Comparison of ENCODE assay signal across 27 mouse cellular contexts in the genomic region with DNA sequence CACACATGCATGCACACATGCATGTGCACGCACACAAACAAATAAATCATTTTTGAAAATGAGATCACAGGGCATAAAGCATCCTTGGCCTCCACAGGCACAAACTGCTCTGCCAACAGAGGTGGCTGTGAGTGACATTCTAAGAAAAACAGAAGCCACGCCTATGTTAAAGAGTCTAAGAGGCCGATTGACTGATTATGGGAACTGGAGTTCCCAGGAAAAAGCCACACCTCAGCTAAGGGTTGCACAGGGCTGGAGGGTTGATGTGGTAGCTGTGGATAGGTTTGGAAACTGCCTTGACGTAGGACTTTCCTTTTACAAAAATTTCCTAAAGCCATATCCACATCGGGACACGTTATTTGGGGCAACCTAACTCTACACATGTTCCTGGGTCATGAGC. TPM values are rescaled to one million over a fixed set of nuclear protein-coding genes. Genes with fewer than 3 reads are reported as not detected.
DNase-seq lines count a peak whose midpoint lies in the region; ATAC-seq and TF ChIP-seq lines count a peak whose summit lies in the region.
"Had no signal": no experiment of that assay in that cellular context is flagged by ENCODE, and none has a peak within 500 bp of the region (broad histone marks: within the 10 kb centered on the region; RNA-seq: fewer than 3 reads in every experiment).

No protein-coding gene starts in this region.

- H3K27ac ChIP-seq in liver, postnatal 0 days (ENCODE audit: low read depth) = no peak overlapping the region
- no peak overlapping the region for H3K27ac ChIP-seq in liver, embryonic 11.5 days (ENCODE audit: low read depth, low read length)
- H3K27ac ChIP-seq in liver, embryonic 15.5 days (replicated peaks) = 0 out of 2 replicates have a peak overlapping the region, but pooled peaks have one; percentile 2
- no peak overlapping the region for H3K27ac ChIP-seq in kidney, embryonic 16.5 days (ENCODE audit: low read length)
- H3K27ac ChIP-seq in midbrain, embryonic 15.5 days = no peak overlapping the region
- H3K27ac ChIP-seq: embryonic facial prominence, embryonic 15.5 days; forebrain, embryonic 10.5 days; gastrocnemius, adult 2 months; heart, embryonic 13.5 days; hindbrain, embryonic 15.5 days had no signal

- H3K4me1 ChIP-seq in liver, postnatal 0 days (ENCODE audit: insufficient read depth) = no peaks in the 10 kb centered on the region
- peaks cover 4% of the 10 kb centered on the region for H3K4me1 ChIP-seq in liver, embryonic 11.5 days (replicated peaks; ENCODE audit: control insufficient read depth, insufficient read depth, low read length)
- H3K4me1 ChIP-seq in liver, embryonic 15.5 days (replicated peaks) = peaks cover 20% of the 10 kb centered on the region
- H3K4me1 ChIP-seq in kidney, embryonic 16.5 days (ENCODE audit: insufficient read depth, low read length) = no peaks in the 10 kb centered on the region
- H3K4me1 ChIP-seq in midbrain, embryonic 15.5 days = no peaks in the 10 kb centered on the region
- H3K4me1 ChIP-seq: embryonic facial prominence, embryonic 15.5 days; forebrain, embryonic 10.5 days; heart, embryonic 13.5 days; hindbrain, embryonic 15.5 days had no signal

- no peak for TF ChIP-seq EP300 in liver, postnatal 0 days (IDR thresholded peaks at IDR 0.05; ENCODE audit: low read depth)

- peak; percentile 53 for DNase-seq in liver
- no peak for DNase-seq in liver, postnatal 0 days
- DNase-seq in liver, embryonic 11.5 days (ENCODE audit: low spot score) = no peak
- no peak for DNase-seq in cerebellum, postnatal 10 days
- no peak for DNase-seq in layer of hippocampus, adult 9-10 months (ENCODE audit: low spot score)
- DNase-seq: adrenal gland, postnatal 10 days; cerebellum, adult 2 months; cerebellum, postnatal 14 days; embryo, embryonic 11 days; gastrocnemius, adult 2 months; gastrocnemius, postnatal 25 days; heart, adult 11 months; heart, postnatal 36 days had no signal

- no peak overlapping the region for H3K4me2 ChIP-seq in liver, postnatal 0 days (ENCODE audit: low read depth, low read length)
- H3K4me2 ChIP-seq in liver, embryonic 11.5 days = peak overlapping the region; percentile 33
- H3K4me2 ChIP-seq in liver, embryonic 15.5 days = no peak overlapping the region
- no peak overlapping the region for H3K4me2 ChIP-seq in kidney, embryonic 16.5 days (replicated peaks; ENCODE audit: low read depth, low read length)
- no peak overlapping the region for H3K4me2 ChIP-seq in midbrain, embryonic 15.5 days
- H3K4me2 ChIP-seq: embryonic facial prominence, embryonic 15.5 days; heart, embryonic 13.5 days; hindbrain, embryonic 15.5 days had no signal

- H3K9ac ChIP-seq in liver, postnatal 0 days (replicated peaks) = no peak overlapping the region
- H3K9ac ChIP-seq in liver, embryonic 11.5 days (ENCODE audit: low read depth, low read length) = no peak overlapping the region
- H3K9ac ChIP-seq in liver, embryonic 15.5 days = no peak overlapping the region
- no peak overlapping the region for H3K9ac ChIP-seq in kidney, embryonic 16.5 days (replicated peaks; ENCODE audit: low read length)
- no peak overlapping the region for H3K9ac ChIP-seq in midbrain, embryonic 15.5 days
- H3K9ac ChIP-seq: embryonic facial prominence, embryonic 15.5 days; heart, embryonic 13.5 days; hindbrain, embryonic 15.5 days had no signal

- WGBS in liver, postnatal 0 days (ENCODE audit: insufficient replicate concordance) = 66% methylated on average over 6 of the region's 6 CpGs
- 66% methylated on average over 6 of the region's 6 CpGs for WGBS in liver, embryonic 11.5 days
- 54% methylated on average over 6 of the region's 6 CpGs for WGBS in liver, embryonic 15.5 days (ENCODE audit: insufficient replicate concordance)
- 76% methylated on average over 6 of the region's 6 CpGs for WGBS in kidney, embryonic 16.5 days
- 86% methylated on average over 6 of the region's 6 CpGs for WGBS in midbrain, embryonic 15.5 days

- peaks cover 10% of the 10 kb centered on the region; the same call in 1 of the 2 replicates for H3K27me3 ChIP-seq in liver, postnatal 0 days (ENCODE audit: insufficient read depth, low read length)
- peaks cover 13% of the 10 kb centered on the region for H3K27me3 ChIP-seq in liver, embryonic 11.5 days (replicated peaks; ENCODE audit: control insufficient read depth, insufficient read depth, low read length)
- peaks cover 23% of the 10 kb centered on the region for H3K27me3 ChIP-seq in liver, embryonic 15.5 days
- 0 out of 2 replicates have a peak, but pooled peaks cover 3% of the 10 kb centered on the region for H3K27me3 ChIP-seq in kidney, embryonic 16.5 days (ENCODE audit: insufficient read depth, low read length)
- H3K27me3 ChIP-seq in midbrain, embryonic 15.5 days (replicated peaks) = no peaks in the 10 kb centered on the region
- H3K27me3 ChIP-seq: hindbrain, embryonic 15.5 days had no signal

- no peak overlapping the region for H3K4me3 ChIP-seq in liver, postnatal 0 days (ENCODE audit: low read depth, low read length)
- H3K4me3 ChIP-seq in liver, embryonic 11.5 days (ENCODE audit: low read depth, low read length) = no peak overlapping the region
- H3K4me3 ChIP-seq in liver, embryonic 15.5 days (replicated peaks) = no peak overlapping the region
- no peak overlapping the region for H3K4me3 ChIP-seq in kidney, embryonic 16.5 days (ENCODE audit: low read length)
- H3K4me3 ChIP-seq in midbrain, embryonic 15.5 days = no peak overlapping the region
- H3K4me3 ChIP-seq: embryonic facial prominence, embryonic 15.5 days; erythroblast, embryonic 14.5 days; forebrain, embryonic 10.5 days; gastrocnemius, adult 2 months; heart, embryonic 13.5 days; hindbrain, embryonic 15.5 days had no signal

- ATAC-seq in liver, postnatal 0 days = no peak; the same call in 1 of the 2 replicates
- peak; percentile 75 for ATAC-seq in liver, embryonic 11.5 days (replicated peaks; ENCODE audit: low FRiP score)
- ATAC-seq in liver, embryonic 15.5 days (ENCODE audit: insufficient read depth) = peak; percentile 66
- ATAC-seq in kidney, embryonic 16.5 days (ENCODE audit: low FRiP score, low TSS enrichment) = no peak
- ATAC-seq in midbrain, embryonic 15.5 days (replicated peaks) = no peak
- ATAC-seq: forebrain, embryonic 14.5 days had no signal

- TF ChIP-seq CTCF in liver, postnatal 0 days (IDR thresholded peaks at IDR 0.05; ENCODE audit: low read depth) = no peak

- no peaks in the 10 kb centered on the region for H3K36me3 ChIP-seq in liver, postnatal 0 days (replicated peaks; ENCODE audit: insufficient read depth, low read length)
- H3K36me3 ChIP-seq in liver, embryonic 11.5 days (ENCODE audit: control insufficient read depth, insufficient read depth, low read length) = no peaks in the 10 kb centered on the region
- no peaks in the 10 kb centered on the region for H3K36me3 ChIP-seq in liver, embryonic 15.5 days (replicated peaks)
- H3K36me3 ChIP-seq in kidney, embryonic 16.5 days (ENCODE audit: insufficient read depth, low read length) = no peaks in the 10 kb centered on the region
- H3K36me3 ChIP-seq in midbrain, embryonic 15.5 days (replicated peaks) = no peaks in the 10 kb centered on the region
- H3K36me3 ChIP-seq: embryonic facial prominence, embryonic 15.5 days; forebrain, embryonic 10.5 days; heart, embryonic 13.5 days; hindbrain, embryonic 15.5 days had no signal

- no peaks in the 10 kb centered on the region for H3K9me3 ChIP-seq in liver, postnatal 0 days (ENCODE audit: low read length)
- H3K9me3 ChIP-seq in liver, embryonic 11.5 days (ENCODE audit: control insufficient read depth, low read length) = no peaks in the 10 kb centered on the region
- H3K9me3 ChIP-seq in liver, embryonic 15.5 days (replicated peaks) = 0 out of 2 replicates have a peak, but pooled peaks cover 2% of the 10 kb centered on the region
- no peaks in the 10 kb centered on the region for H3K9me3 ChIP-seq in kidney, embryonic 16.5 days (ENCODE audit: low read length)
- H3K9me3 ChIP-seq in midbrain, embryonic 15.5 days = no peaks in the 10 kb centered on the region
- H3K9me3 ChIP-seq: embryonic facial prominence, embryonic 15.5 days; forebrain, embryonic 10.5 days; heart, embryonic 13.5 days; hindbrain, embryonic 15.5 days had no signal

RNA-seq across cellular contexts. Expression of a gene that starts 9.8 kb away (rescaled TPM):
- 1.8 TPM in 1 of 2 replicates, not detected in the other for polyA plus RNA-seq in liver, postnatal 0 days (2015; fragmentation: Nextera tagmentation; extraction: Ambion mirVana)
- polyA plus RNA-seq in liver, embryonic 11.5 days (2014; fragmentation: Nextera tagmentation; extraction: Ambion mirVana) = 1.0 and 2.4 TPM in 2 replicates
- 0.29 and 0.71 TPM in 2 replicates for polyA plus RNA-seq in liver, embryonic 15.5 days (2015; fragmentation: Nextera tagmentation; extraction: Ambion mirVana)
- polyA plus RNA-seq in kidney, embryonic 16.5 days (2015; fragmentation: Nextera tagmentation; extraction: Ambion mirVana) = not detected in 2 replicates
- not detected in 2 replicates for polyA plus RNA-seq in midbrain, embryonic 15.5 days (2015; fragmentation: Nextera tagmentation; extraction: Ambion mirVana)
- polyA plus RNA-seq: C2C12; embryonic facial prominence, embryonic 11.5 days; embryonic facial prominence, embryonic 15.5 days; erythroblast, embryonic 14.5 days; forebrain, embryonic 10.5 days; forebrain, embryonic 14.5 days; heart, embryonic 13.5 days; heart, postnatal 0 days had no signal

RNA-seq across cellular contexts. Expression of a gene that starts 16.3 kb away (rescaled TPM):
- 0.72 TPM in 1 of 2 replicates, not detected in the other for polyA plus RNA-seq in liver, postnatal 0 days (2015; fragmentation: Nextera tagmentation; extraction: Ambion mirVana)
- not detected in 2 replicates for polyA plus RNA-seq in liver, embryonic 11.5 days (2014; fragmentation: Nextera tagmentation; extraction: Ambion mirVana)
- polyA plus RNA-seq in liver, embryonic 15.5 days (2015; fragmentation: Nextera tagmentation; extraction: Ambion mirVana) = not detected in 2 replicates
- not detected in 2 replicates for polyA plus RNA-seq in kidney, embryonic 16.5 days (2015; fragmentation: Nextera tagmentation; extraction: Ambion mirVana)
- polyA plus RNA-seq in midbrain, embryonic 15.5 days (2015; fragmentation: Nextera tagmentation; extraction: Ambion mirVana) = not detected in 2 replicates
- polyA plus RNA-seq: brain, embryonic 14.5 days; C2C12; cerebellum, adult 2 months; embryonic facial prominence, embryonic 11.5 days; embryonic facial prominence, embryonic 15.5 days; erythroblast, embryonic 14.5 days; forebrain, embryonic 10.5 days; forebrain, embryonic 14.5 days; heart, embryonic 13.5 days; heart, postnatal 0 days; hindbrain, embryonic 11.5 days; hindbrain, embryonic 15.5 days had no signal

RNA-seq across cellular contexts. Expression of a gene that starts 27.9 kb away (rescaled TPM):
- polyA plus RNA-seq in liver, postnatal 0 days (2015; fragmentation: Nextera tagmentation; extraction: Ambion mirVana) = 18.5 and 25.1 TPM in 2 replicates
- 4.9 and 5.1 TPM in 2 replicates for polyA plus RNA-seq in liver, embryonic 11.5 days (2014; fragmentation: Nextera tagmentation; extraction: Ambion mirVana)
- 16.5 and 18.2 TPM in 2 replicates for polyA plus RNA-seq in liver, embryonic 15.5 days (2015; fragmentation: Nextera tagmentation; extraction: Ambion mirVana)
- polyA plus RNA-seq in kidney, embryonic 16.5 days (2015; fragmentation: Nextera tagmentation; extraction: Ambion mirVana) = 0.10 and 0.17 TPM in 2 replicates
- polyA plus RNA-seq in midbrain, embryonic 15.5 days (2015; fragmentation: Nextera tagmentation; extraction: Ambion mirVana) = 0.10 and 0.30 TPM in 2 replicates
- polyA plus RNA-seq: C2C12; cerebellum, adult 2 months; embryonic facial prominence, embryonic 11.5 days; forebrain, embryonic 10.5 days; heart, embryonic 13.5 days; heart, postnatal 0 days; hindbrain, embryonic 15.5 days had no signal

RNA-seq across cellular contexts. Expression of a gene that starts 29.1 kb away (rescaled TPM):
- 3.9 and 4.4 TPM in 2 replicates for polyA plus RNA-seq in liver, postnatal 0 days (2015; fragmentation: Nextera tagmentation; extraction: Ambion mirVana)
- 12.1 and 12.8 TPM in 2 replicates for polyA plus RNA-seq in liver, embryonic 11.5 days (2014; fragmentation: Nextera tagmentation; extraction: Ambion mirVana)
- 11.5 and 13.3 TPM in 2 replicates for polyA plus RNA-seq in liver, embryonic 15.5 days (2015; fragmentation: Nextera tagmentation; extraction: Ambion mirVana)
- 14.4 and 16.4 TPM in 2 replicates for polyA plus RNA-seq in kidney, embryonic 16.5 days (2015; fragmentation: Nextera tagmentation; extraction: Ambion mirVana)
- polyA plus RNA-seq in midbrain, embryonic 15.5 days (2015; fragmentation: Nextera tagmentation; extraction: Ambion mirVana) = 33.4 and 36.4 TPM in 2 replicates

RNA-seq across cellular contexts. Expression of a gene that starts 38.8 kb away (rescaled TPM):
- 5.8 and 6.4 TPM in 2 replicates for polyA plus RNA-seq in liver, postnatal 0 days (2015; fragmentation: Nextera tagmentation; extraction: Ambion mirVana)
- polyA plus RNA-seq in liver, embryonic 11.5 days (2014; fragmentation: Nextera tagmentation; extraction: Ambion mirVana) = 25.7 and 26.0 TPM in 2 replicates
- 9.6 and 12.0 TPM in 2 replicates for polyA plus RNA-seq in liver, embryonic 15.5 days (2015; fragmentation: Nextera tagmentation; extraction: Ambion mirVana)
- polyA plus RNA-seq in kidney, embryonic 16.5 days (2015; fragmentation: Nextera tagmentation; extraction: Ambion mirVana) = 42.7 and 43.1 TPM in 2 replicates
- 45.3 and 46.5 TPM in 2 replicates for polyA plus RNA-seq in midbrain, embryonic 15.5 days (2015; fragmentation: Nextera tagmentation; extraction: Ambion mirVana)

Comparison
In these comparisons a context has a peak if more than half of its experiments do, and no peak if none do; other contexts are left out.
1. ATAC-seq: peak in liver, embryonic 11.5 days (single experiment) and liver, embryonic 15.5 days (single experiment); none in liver, postnatal 0 days (single experiment), kidney, embryonic 16.5 days (single experiment) and midbrain, embryonic 15.5 days (single experiment).